Mouse (Mus musculus) embryonic fibroblast, embryonic 13.5 days (primary cell): ENCODE data around the gene Cks2.

ENCODE experiments used
- CTCF ChIP-seq: IDR thresholded peaks from 2 replicates; pipeline ENCODE4 v1.5.1; 2011; ENCODE audit warnings: mild to moderate bottlenecking, control low read depth, low read length, moderate library complexity, borderline replicate concordance; ENCODE audit not compliant: insufficient read depth
- POLR2A ChIP-seq: IDR thresholded peaks from 2 replicates; pipeline ENCODE4 v1.6.1; 2011; ENCODE audit warnings: low read depth, mild to moderate bottlenecking, control low read depth, low read length, moderate library complexity

DNA sequence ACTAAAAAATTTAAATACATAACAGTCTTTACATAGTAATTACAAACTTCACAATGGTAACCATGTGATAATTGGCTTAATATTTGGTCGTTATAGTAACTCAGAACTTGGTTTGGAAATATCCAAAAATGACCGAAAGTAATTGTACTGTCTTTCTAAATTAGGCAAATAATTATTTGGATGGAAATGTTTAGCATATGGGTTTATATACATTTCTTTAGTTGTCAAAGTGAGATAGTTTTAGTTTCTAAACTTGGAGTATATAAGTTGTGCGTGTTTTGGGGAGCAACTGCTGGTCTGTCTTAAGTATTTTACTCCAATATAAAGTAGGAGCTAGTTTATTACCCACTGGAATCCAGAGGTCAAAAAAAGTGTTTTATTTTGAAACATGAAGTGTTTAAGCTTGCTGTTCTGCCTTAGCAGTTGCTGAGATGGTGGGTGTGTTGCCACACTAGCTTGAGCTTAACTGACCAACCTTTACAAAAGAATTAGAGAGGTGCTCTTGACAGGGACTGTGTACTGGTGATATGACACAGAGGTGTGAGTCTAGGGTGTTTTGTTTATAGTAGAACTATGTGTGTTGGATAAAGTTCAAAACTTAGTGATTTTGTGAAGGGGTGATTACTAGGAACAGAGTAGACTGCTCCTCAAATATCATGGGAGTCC is 1.5 kb downstream of the Cks2 start:
- TF ChIP-seq CTCF (no peak), POLR2A (no peak)
